Mouse (Mus musculus): Measurements from ENCODE around the gene 3110082I17Rik.

GRCm38 (mm10) chr5:139337826-139338370, 122.4 kb downstream of the 3110082I17Rik start:
- TF ChIP-seq CTCF (IDR thresholded peaks at IDR 0.05; ENCODE audit: low read depth) (no peak), EP300 (optimal IDR thresholded peaks at IDR 0.05) (no peak)

Data from stomach, postnatal 0 days (tissue).